Mouse (Mus musculus) C2C12 (cell line): ENCODE data around the gene Nova1. TPM values are rescaled to one million over a fixed set of nuclear protein-coding genes. Genes with fewer than 3 reads are reported as not detected.

Experiments used
- H3K27me3 ChIP-seq: one replicate; pipeline ENCODE4 v1.6.1; 2011; ENCODE audit not compliant: control insufficient read depth, insufficient read depth, insufficient read length
- H3K36me3 ChIP-seq: one replicate; pipeline ENCODE4 v1.6.1; 2011; ENCODE audit not compliant: control insufficient read depth, insufficient read depth
- H3K4me3 ChIP-seq: one replicate; pipeline ENCODE4 v1.5.1; 2011; ENCODE audit warnings: mild to moderate bottlenecking, control low read depth; ENCODE audit not compliant: poor library complexity, insufficient read depth, severe bottlenecking
- H3K79me2 ChIP-seq: one replicate; pipeline ENCODE4 v1.6.1; 2011; ENCODE audit not compliant: control insufficient read depth, insufficient read depth
- H3K79me3 ChIP-seq: one replicate; pipeline ENCODE4 v1.6.1; 2011; ENCODE audit warnings: low read depth, control low read depth
- H3ac ChIP-seq: one replicate; pipeline ENCODE3; 2011; ENCODE audit warnings: low read depth; ENCODE audit not compliant: control insufficient read depth, insufficient read length
- CEBPB ChIP-seq: IDR thresholded peaks from one replicate; pipeline ENCODE4 v1.6.1; 2011; ENCODE audit warnings: low read depth, mild to moderate bottlenecking, control low read depth, moderate library complexity
- CTCF ChIP-seq: IDR thresholded peaks from one replicate; pipeline ENCODE4 v1.5.1; 2011; ENCODE audit not compliant: control insufficient read depth, insufficient read depth, insufficient read length
- FOSL1 ChIP-seq: IDR thresholded peaks from one replicate; pipeline ENCODE4 v1.8.0; 2011; ENCODE audit warnings: mild to moderate bottlenecking, low read length; ENCODE audit not compliant: poor library complexity, insufficient read depth, severe bottlenecking
- MAX ChIP-seq: IDR thresholded peaks from one replicate; pipeline ENCODE4 v1.6.1; 2011; ENCODE audit warnings: mild to moderate bottlenecking, control low read depth
- MYOD1 ChIP-seq: IDR thresholded peaks from one replicate; pipeline ENCODE4 v1.6.1; 2011; ENCODE audit warnings: low read depth; ENCODE audit not compliant: control insufficient read depth, insufficient read length
- MYOG ChIP-seq: IDR thresholded peaks from one replicate; pipeline ENCODE4 v1.6.1; 2011; ENCODE audit not compliant: control insufficient read depth, insufficient read length; ENCODE audit errors: extremely low read depth
- USF1 ChIP-seq: IDR thresholded peaks from one replicate; pipeline ENCODE4 v1.6.1; 2011; ENCODE audit warnings: low read depth, mild to moderate bottlenecking, control low read depth, moderate library complexity
- polyA plus RNA-seq: library from polyadenylated mRNA; unstranded; fragments of >200 nt; fragmentation: generic; extraction: Trizol; gene quantifications from one replicate; pipeline ENCODE4 v1.2.1, GENCODE M21; 2012; ENCODE audit warnings: missing spikeins

Gene Nova1
- polyA plus RNA-seq, 1 experiment, result 0.01 TPM

DNA sequence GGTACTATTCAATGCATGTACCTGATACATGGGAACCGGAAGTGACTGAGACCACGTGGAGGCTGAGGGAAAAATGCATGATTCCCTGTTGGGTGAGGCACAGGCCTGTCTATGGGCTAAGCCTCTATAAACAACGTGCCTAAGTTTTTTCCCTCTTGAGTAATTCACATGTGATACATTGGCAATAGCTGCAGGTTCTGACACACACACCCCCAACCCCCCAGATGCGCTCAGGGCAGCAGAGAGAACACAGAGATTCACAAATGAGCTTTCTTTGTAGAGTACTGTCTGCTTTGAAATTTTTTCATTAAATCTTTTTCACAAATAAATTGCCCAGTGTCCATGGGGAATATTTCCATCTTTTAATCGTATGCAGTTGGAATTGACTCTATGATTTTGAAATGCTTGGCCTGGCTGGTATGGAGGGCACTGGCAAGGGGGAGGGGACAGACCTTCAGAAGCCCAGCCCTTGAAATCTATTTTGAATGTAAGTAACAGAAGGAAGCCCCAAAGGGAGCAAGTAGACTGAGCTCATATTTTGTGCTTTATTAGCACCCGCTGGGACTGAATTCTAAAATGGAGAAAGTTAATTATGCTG is 173.3 kb downstream of the Nova1 start:
- H3K79me3 ChIP-seq, result no peaks in the 10 kb centered on the region
- no peak overlapping the region for H3K4me3 ChIP-seq
- H3K79me2 ChIP-seq, result no peaks in the 10 kb centered on the region
- no peaks in the 10 kb centered on the region for H3K36me3 ChIP-seq
- no peaks in the 10 kb centered on the region for H3K27me3 ChIP-seq
- no peak overlapping the region for H3ac ChIP-seq
- TF ChIP-seq MAX (no peak), MYOG (no peak), CEBPB (no peak), USF1 (no peak), MYOD1 (no peak), FOSL1 (no peak), CTCF (no peak)
